In the genomic region with DNA sequence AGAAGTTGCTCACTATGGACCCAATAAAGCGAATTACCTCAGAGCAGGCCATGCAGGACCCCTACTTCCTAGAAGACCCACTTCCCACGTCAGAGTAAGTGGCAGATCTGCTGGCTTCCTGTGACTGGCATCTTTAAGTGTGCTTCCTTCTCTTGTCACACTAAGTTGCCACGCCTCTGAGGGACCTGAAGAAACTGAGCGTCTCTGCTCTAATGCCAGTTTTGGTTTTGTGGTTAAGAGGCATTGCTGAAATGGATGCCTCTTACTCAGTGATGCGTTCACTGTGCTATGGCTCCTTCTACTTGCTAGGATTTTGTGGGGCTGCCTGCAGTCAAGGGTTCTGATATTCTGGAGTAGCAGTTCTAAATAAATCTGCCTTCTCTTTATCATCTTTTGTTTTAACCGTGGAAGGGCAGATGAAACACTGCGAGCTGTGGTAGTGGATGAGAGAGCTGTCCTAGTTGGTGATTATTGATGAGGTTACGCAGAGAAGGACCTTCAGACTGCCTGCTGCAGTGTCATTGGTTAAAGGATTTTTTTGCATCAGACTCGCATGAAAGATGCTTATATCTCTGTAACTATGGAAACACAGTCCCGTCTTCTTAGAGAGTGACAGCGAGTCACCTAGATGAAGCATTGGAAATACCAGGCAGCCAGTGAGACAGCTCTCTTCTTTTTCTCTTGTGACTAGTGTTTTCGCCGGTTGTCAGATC, we compare ENCODE assay signal across 12 mouse cellular contexts.
DNase-seq lines count a peak whose midpoint lies in the region; ATAC-seq and TF ChIP-seq lines count a peak whose summit lies in the region.
"Had no signal": no experiment of that assay in that cellular context is flagged by ENCODE, and none has a peak within 500 bp of the region (broad histone marks: within the 10 kb centered on the region; RNA-seq: fewer than 3 reads in every experiment).

No protein-coding gene starts in this region.

- H3K9ac ChIP-seq in hindbrain, embryonic 12.5 days, result no peak overlapping the region
- H3K9ac ChIP-seq in hindbrain, postnatal 0 days (replicated peaks; ENCODE audit: low read length), result no peak overlapping the region
- no peak overlapping the region for H3K9ac ChIP-seq in midbrain, embryonic 14.5 days (replicated peaks; ENCODE audit: low read length)
- H3K9ac ChIP-seq: lung, embryonic 15.5 days had no signal

- TF ChIP-seq CTCF in hindbrain, postnatal 0 days (IDR thresholded peaks at IDR 0.05; ENCODE audit: low read depth), result no peak

- H3K9me3 ChIP-seq in hindbrain, embryonic 12.5 days (replicated peaks), result no peaks in the 10 kb centered on the region
- no peaks in the 10 kb centered on the region for H3K9me3 ChIP-seq in hindbrain, postnatal 0 days (ENCODE audit: low read length)
- H3K9me3 ChIP-seq in midbrain, embryonic 14.5 days (ENCODE audit: control insufficient read depth, low read length), result no peaks in the 10 kb centered on the region
- H3K9me3 ChIP-seq in midbrain, embryonic 10.5 days (replicated peaks), result no peaks in the 10 kb centered on the region
- H3K9me3 ChIP-seq: lung, embryonic 15.5 days; megakaryocyte, embryonic 14.5 days had no signal

- no peak overlapping the region for H3K4me2 ChIP-seq in hindbrain, embryonic 12.5 days (replicated peaks)
- no peak overlapping the region for H3K4me2 ChIP-seq in hindbrain, postnatal 0 days (ENCODE audit: low read depth, low read length)
- H3K4me2 ChIP-seq in midbrain, embryonic 14.5 days (ENCODE audit: low read length), result no peak overlapping the region
- H3K4me2 ChIP-seq: lung, embryonic 15.5 days had no signal

- 0 out of 2 replicates have a peak overlapping the region, but pooled peaks have one; percentile 31 for H3K27ac ChIP-seq in hindbrain, embryonic 12.5 days
- no peak overlapping the region for H3K27ac ChIP-seq in hindbrain, postnatal 0 days
- no peak overlapping the region for H3K27ac ChIP-seq in midbrain, embryonic 14.5 days (replicated peaks; ENCODE audit: low read depth, low read length)
- no peak overlapping the region for H3K27ac ChIP-seq in midbrain, embryonic 10.5 days (replicated peaks)
- H3K27ac ChIP-seq: layer of hippocampus, adult 2 months; lung, embryonic 15.5 days had no signal

- H3K4me3 ChIP-seq in hindbrain, embryonic 12.5 days, result no peak overlapping the region
- H3K4me3 ChIP-seq in hindbrain, postnatal 0 days (ENCODE audit: low read length), result no peak overlapping the region
- no peak overlapping the region for H3K4me3 ChIP-seq in midbrain, embryonic 14.5 days (replicated peaks; ENCODE audit: low read depth, low read length)
- H3K4me3 ChIP-seq in midbrain, embryonic 10.5 days, result no peak overlapping the region
- H3K4me3 ChIP-seq: erythroblast, embryonic 14.5 days; layer of hippocampus, adult 2 months; lung, embryonic 15.5 days; megakaryocyte, embryonic 14.5 days had no signal

- H3K36me3 ChIP-seq in hindbrain, embryonic 12.5 days, result peaks cover 57% of the 10 kb centered on the region
- H3K36me3 ChIP-seq in hindbrain, postnatal 0 days (ENCODE audit: insufficient read depth, low read length), result peaks cover 16% of the 10 kb centered on the region
- peaks cover 65% of the 10 kb centered on the region for H3K36me3 ChIP-seq in midbrain, embryonic 14.5 days (ENCODE audit: control insufficient read depth, insufficient read depth, low read length)
- peaks cover 87% of the 10 kb centered on the region for H3K36me3 ChIP-seq in midbrain, embryonic 10.5 days

- H3K4me1 ChIP-seq in hindbrain, embryonic 12.5 days, result no peaks in the 10 kb centered on the region
- H3K4me1 ChIP-seq in hindbrain, postnatal 0 days (ENCODE audit: insufficient read depth, low read length), result no peaks in the 10 kb centered on the region
- no peaks in the 10 kb centered on the region for H3K4me1 ChIP-seq in midbrain, embryonic 14.5 days (ENCODE audit: control insufficient read depth, insufficient read depth, low read length)
- H3K4me1 ChIP-seq in midbrain, embryonic 10.5 days, result no peaks in the 10 kb centered on the region

- no peaks in the 10 kb centered on the region for H3K27me3 ChIP-seq in hindbrain, embryonic 12.5 days
- H3K27me3 ChIP-seq in hindbrain, postnatal 0 days (ENCODE audit: insufficient read depth, low read length), result no peaks in the 10 kb centered on the region
- H3K27me3 ChIP-seq in midbrain, embryonic 14.5 days (ENCODE audit: control insufficient read depth, insufficient read depth, low read length), result no peaks in the 10 kb centered on the region
- H3K27me3 ChIP-seq in midbrain, embryonic 10.5 days (ENCODE audit: low read depth, poor library complexity, severe bottlenecking), result no peaks in the 10 kb centered on the region
- H3K27me3 ChIP-seq: lung, embryonic 15.5 days; megakaryocyte, embryonic 14.5 days had no signal

- ATAC-seq in hindbrain, embryonic 12.5 days (ENCODE audit: low FRiP score), result no peak
- no peak for ATAC-seq in hindbrain, postnatal 0 days
- no peak for ATAC-seq in midbrain, embryonic 14.5 days (ENCODE audit: low FRiP score, low TSS enrichment)
- ATAC-seq in megakaryocyte, adult 5-6 weeks (ENCODE audit: poor library complexity, severe bottlenecking), result peak; percentile 67

- no peak for DNase-seq in hindbrain, postnatal 0 days (ENCODE audit: low spot score)
- DNase-seq in midbrain, embryonic 14.5 days, result peak; percentile 20
- DNase-seq in midbrain, embryonic 10.5 days (ENCODE audit: low spot score), result no peak
- DNase-seq in B cell, adult 2 months, result peak; percentile 19 to 26
- DNase-seq in urinary bladder, adult 18-20 months (ENCODE audit: low spot score in 2 of 2), result no peak
- no peak for DNase-seq in ovary, postnatal 36 days (ENCODE audit: low spot score)

- 87% methylated on average over 13 of the region's 13 CpGs for WGBS in hindbrain, embryonic 12.5 days
- WGBS in hindbrain, postnatal 0 days, result 66% methylated on average over 13 of the region's 13 CpGs
- 82% methylated on average over 13 of the region's 13 CpGs for WGBS in midbrain, embryonic 14.5 days
- WGBS in midbrain, embryonic 10.5 days, result 92% methylated on average over 13 of the region's 13 CpGs

Comparison
In these comparisons a context has a peak if more than half of its experiments do, and no peak if none do; other contexts are left out.
1. DNase-seq: peak in midbrain, embryonic 14.5 days (single experiment) and B cell, adult 2 months (2 of 2); none in hindbrain, postnatal 0 days (single experiment), midbrain, embryonic 10.5 days (single experiment), urinary bladder, adult 18-20 months (0 of 2) and ovary, postnatal 36 days (single experiment).